Mouse (Mus musculus): ENCODE data around the gene Cox7a1.

DNA sequence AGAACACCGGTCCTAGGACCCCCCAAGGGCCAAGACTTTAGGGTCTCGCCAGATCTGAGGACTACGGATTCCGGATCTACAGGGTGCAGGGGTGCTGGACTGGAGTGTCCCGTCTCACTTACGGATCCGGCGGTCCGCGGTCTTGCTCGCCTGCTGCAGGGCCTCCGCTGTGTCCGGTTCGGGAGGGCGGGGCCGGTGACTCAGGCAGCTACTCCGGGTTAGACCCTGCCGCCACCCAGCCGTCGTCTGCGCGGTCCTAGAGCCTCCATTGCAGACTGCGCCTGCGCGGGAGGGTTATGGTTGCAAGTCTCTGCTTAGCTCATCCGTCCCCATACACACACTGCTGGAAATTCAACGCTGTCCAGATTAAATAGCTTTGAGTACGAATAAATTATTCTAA is 10.9 kb downstream of the Cox7a1 start:
- TF ChIP-seq CTCF (IDR thresholded peaks at IDR 0.05; ENCODE audit: low read depth) (no peak), EP300 (IDR thresholded peaks at IDR 0.05; ENCODE audit: low read depth) (no peak)
